Comparison of ENCODE assay signal across 8 mouse cellular contexts in genomic region chr2:36101866-36102558, GRCm38 (mm10). TPM values are rescaled to one million over a fixed set of nuclear protein-coding genes. Genes with fewer than 3 reads are reported as not detected.
DNase-seq lines count a peak whose midpoint lies in the region; ATAC-seq lines count a peak whose summit lies in the region.

No protein-coding gene starts in this region.

- no peaks in the 10 kb centered on the region for H3K36me3 ChIP-seq in heart, embryonic 12.5 days
- H3K36me3 ChIP-seq in forebrain, embryonic 16.5 days (ENCODE audit: control insufficient read depth, insufficient read depth) = no peaks in the 10 kb centered on the region
- H3K36me3 ChIP-seq in liver, embryonic 13.5 days = no peaks in the 10 kb centered on the region

- H3K9ac ChIP-seq in heart, embryonic 12.5 days = no peak overlapping the region
- H3K9ac ChIP-seq in forebrain, embryonic 16.5 days (replicated peaks; ENCODE audit: low read depth, low read length) = peak overlapping the region; percentile 44
- H3K9ac ChIP-seq in liver, embryonic 13.5 days = no peak overlapping the region

- ATAC-seq in heart, embryonic 12.5 days (ENCODE audit: insufficient number of reproducible peaks, low FRiP score) = no peak
- no peak for ATAC-seq in forebrain, embryonic 16.5 days
- no peak for ATAC-seq in liver, embryonic 13.5 days (ENCODE audit: low read depth)

- no peak overlapping the region for H3K27ac ChIP-seq in heart, embryonic 12.5 days (ENCODE audit: poor library complexity, severe bottlenecking)
- H3K27ac ChIP-seq in forebrain, embryonic 16.5 days (ENCODE audit: low read length) = peak overlapping the region; percentile 87
- no peak overlapping the region for H3K27ac ChIP-seq in liver, embryonic 13.5 days

- H3K4me2 ChIP-seq in heart, embryonic 12.5 days = peak overlapping the region; percentile 95
- peak overlapping the region; percentile 57 for H3K4me2 ChIP-seq in forebrain, embryonic 16.5 days (ENCODE audit: low read length)
- peak overlapping the region; percentile 12; the same call in 1 of the 2 replicates for H3K4me2 ChIP-seq in liver, embryonic 13.5 days

- H3K4me3 ChIP-seq in heart, embryonic 12.5 days = peak overlapping the region; percentile 59
- H3K4me3 ChIP-seq in forebrain, embryonic 16.5 days (replicated peaks; ENCODE audit: low read length) = peak overlapping the region; percentile 44
- H3K4me3 ChIP-seq in liver, embryonic 13.5 days (replicated peaks) = peak overlapping the region; percentile 12; the same call in 1 of the 2 replicates

- no peak for DNase-seq in heart, adult 11 months
- peak; percentile 19 for DNase-seq in R1 (ENCODE audit: low read depth, low spot score)
- DNase-seq in liver, embryonic 13.5 days = no peak
- DNase-seq in layer of hippocampus, adult 9-11 months = no peak
- no peak for DNase-seq in frontal cortex, postnatal 10 days (ENCODE audit: low spot score in 2 of 2)
- DNase-seq in urinary bladder, postnatal 4 days (ENCODE audit: low spot score in 2 of 2) = no peak

- no peaks in the 10 kb centered on the region for H3K9me3 ChIP-seq in heart, embryonic 12.5 days (replicated peaks)
- no peaks in the 10 kb centered on the region for H3K9me3 ChIP-seq in forebrain, embryonic 16.5 days (ENCODE audit: control insufficient read depth, low read length)
- no peaks in the 10 kb centered on the region for H3K9me3 ChIP-seq in liver, embryonic 13.5 days (replicated peaks)

- H3K27me3 ChIP-seq in heart, embryonic 12.5 days (replicated peaks) = peaks cover 99% of the 10 kb centered on the region
- peaks cover 69% of the 10 kb centered on the region for H3K27me3 ChIP-seq in forebrain, embryonic 16.5 days (replicated peaks; ENCODE audit: control insufficient read depth, insufficient read depth, low read length)
- H3K27me3 ChIP-seq in liver, embryonic 13.5 days = peaks cover 100% of the 10 kb centered on the region

- 6% methylated on average over 28 of the region's 28 CpGs for WGBS in heart, embryonic 12.5 days
- 3% methylated on average over 28 of the region's 28 CpGs for WGBS in forebrain, embryonic 16.5 days
- 9% methylated on average over 28 of the region's 28 CpGs for WGBS in liver, embryonic 13.5 days (ENCODE audit: insufficient replicate concordance)

- peaks cover 36% of the 10 kb centered on the region for H3K4me1 ChIP-seq in heart, embryonic 12.5 days (replicated peaks)
- peaks cover 34% of the 10 kb centered on the region for H3K4me1 ChIP-seq in forebrain, embryonic 16.5 days (replicated peaks; ENCODE audit: control insufficient read depth, insufficient read depth, low read length)
- peaks cover 16% of the 10 kb centered on the region for H3K4me1 ChIP-seq in liver, embryonic 13.5 days (replicated peaks)

RNA-seq across cellular contexts. Expression of gene Lhx6, which starts 3.2 kb away (rescaled TPM):
- 0.46 and 0.55 TPM in 2 replicates for polyA plus RNA-seq in heart, embryonic 12.5 days (2016; fragmentation: Nextera tagmentation; extraction: Ambion mirVana)
- polyA plus RNA-seq in forebrain, embryonic 16.5 days (2015; fragmentation: Nextera tagmentation; extraction: Ambion mirVana) = 37.0 and 48.1 TPM in 2 replicates
- 0.16 and 0.19 TPM in 2 replicates for polyA plus RNA-seq in liver, embryonic 13.5 days (2015; fragmentation: Nextera tagmentation; extraction: Ambion mirVana)

RNA-seq across cellular contexts. Expression of gene Mrrf, which starts 34.2 kb away (rescaled TPM):
- polyA plus RNA-seq in heart, embryonic 12.5 days (2016; fragmentation: Nextera tagmentation; extraction: Ambion mirVana) = 26.3 and 34.2 TPM in 2 replicates
- polyA plus RNA-seq in forebrain, embryonic 16.5 days (2015; fragmentation: Nextera tagmentation; extraction: Ambion mirVana) = 26.4 and 30.9 TPM in 2 replicates
- polyA plus RNA-seq in liver, embryonic 13.5 days (2015; fragmentation: Nextera tagmentation; extraction: Ambion mirVana) = 21.5 and 22.8 TPM in 2 replicates

RNA-seq across cellular contexts. Expression of gene Rbm18, which starts 34.6 kb away (rescaled TPM):
- 52.4 and 56.1 TPM in 2 replicates for polyA plus RNA-seq in heart, embryonic 12.5 days (2016; fragmentation: Nextera tagmentation; extraction: Ambion mirVana)
- polyA plus RNA-seq in forebrain, embryonic 16.5 days (2015; fragmentation: Nextera tagmentation; extraction: Ambion mirVana) = 158 and 165 TPM in 2 replicates
- 23.6 and 27.2 TPM in 2 replicates for polyA plus RNA-seq in liver, embryonic 13.5 days (2015; fragmentation: Nextera tagmentation; extraction: Ambion mirVana)

RNA-seq across cellular contexts. Expression of gene Morn5, which starts 52.8 kb away (rescaled TPM):
- not detected in 2 replicates for polyA plus RNA-seq in heart, embryonic 12.5 days (2016; fragmentation: Nextera tagmentation; extraction: Ambion mirVana)
- 1.5 and 2.2 TPM in 2 replicates for polyA plus RNA-seq in forebrain, embryonic 16.5 days (2015; fragmentation: Nextera tagmentation; extraction: Ambion mirVana)
- not detected in 2 replicates for polyA plus RNA-seq in liver, embryonic 13.5 days (2015; fragmentation: Nextera tagmentation; extraction: Ambion mirVana)

RNA-seq across cellular contexts. Expression of gene Ndufa8, which starts 52.8 kb away (rescaled TPM):
- 287 and 300 TPM in 2 replicates for polyA plus RNA-seq in heart, embryonic 12.5 days (2016; fragmentation: Nextera tagmentation; extraction: Ambion mirVana)
- polyA plus RNA-seq in forebrain, embryonic 16.5 days (2015; fragmentation: Nextera tagmentation; extraction: Ambion mirVana) = 240 and 273 TPM in 2 replicates
- 152 and 156 TPM in 2 replicates for polyA plus RNA-seq in liver, embryonic 13.5 days (2015; fragmentation: Nextera tagmentation; extraction: Ambion mirVana)

Comparison
In these comparisons a context has a peak if more than half of its experiments do, and no peak if none do; other contexts are left out.
1. H3K4me2 ChIP-seq: peak in every context shown above with its lines; median percentile 95 in heart, embryonic 12.5 days; 57 in forebrain, embryonic 16.5 days; 12 in liver, embryonic 13.5 days.
2. RNA of gene Lhx6, which starts 3.2 kb away (polyA plus RNA-seq): 37.0 to 48.1 TPM in forebrain, embryonic 16.5 days; 0.46 to 0.55 TPM in heart, embryonic 12.5 days and 0.16 to 0.19 TPM in liver, embryonic 13.5 days; every median in the first group is over 10 times any median in the second.
3. Peak in every context shown above with its lines, with median percentiles within 50 percentile points of each other: H3K4me3 ChIP-seq.